Mouse (Mus musculus): ENCODE data around the gene Dkk3. TPM values are rescaled to one million over a fixed set of nuclear protein-coding genes. Genes with fewer than 3 reads are reported as not detected.
A peak's percentile ranks its signal among the peaks of the same experiment; 100 is the strongest.

The Dkk3 gene
- polyA plus RNA-seq, 1 experiment from 2014 or later: 43.9 TPM

DNA sequence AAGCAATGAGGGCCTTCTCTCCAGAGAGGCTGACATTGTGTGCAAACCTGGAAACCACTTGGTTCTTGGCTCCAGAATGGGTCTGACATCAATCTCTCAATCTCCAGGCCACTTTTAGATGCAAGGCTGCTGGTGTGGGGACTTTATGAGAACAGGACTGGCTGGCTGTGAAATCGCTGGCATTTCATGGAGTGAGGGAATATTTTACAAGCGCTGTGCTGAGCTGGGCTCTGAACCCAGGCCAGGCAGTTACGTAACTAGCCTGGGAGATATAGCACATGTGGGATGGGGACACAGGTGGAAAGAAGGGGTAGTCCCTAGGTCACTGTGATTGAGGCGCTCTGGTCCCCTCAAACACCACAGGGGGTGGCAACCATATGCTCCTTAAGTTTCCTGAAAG lies 33.4 kb upstream of the Dkk3 start:
- Histone ChIP-seq H3K4me1 (peaks cover 7% of the 10 kb centered on the region; the same call in 1 of the 2 replicates), H3K27me3 (no peaks in the 10 kb centered on the region), H3K4me3 (no peak overlapping the region), H3K27ac (no peak overlapping the region), H3K9ac (no peak overlapping the region), H3K36me3 (no peaks in the 10 kb centered on the region), H3K4me2 (no peak overlapping the region), H3K9me3 (no peaks in the 10 kb centered on the region)
- ATAC-seq (ENCODE audit: insufficient number of reproducible peaks, insufficient read depth, low FRiP score, low TSS enrichment, low read depth): no peak
- 79% methylated on average over 4 of the region's 4 CpGs for WGBS

DNA sequence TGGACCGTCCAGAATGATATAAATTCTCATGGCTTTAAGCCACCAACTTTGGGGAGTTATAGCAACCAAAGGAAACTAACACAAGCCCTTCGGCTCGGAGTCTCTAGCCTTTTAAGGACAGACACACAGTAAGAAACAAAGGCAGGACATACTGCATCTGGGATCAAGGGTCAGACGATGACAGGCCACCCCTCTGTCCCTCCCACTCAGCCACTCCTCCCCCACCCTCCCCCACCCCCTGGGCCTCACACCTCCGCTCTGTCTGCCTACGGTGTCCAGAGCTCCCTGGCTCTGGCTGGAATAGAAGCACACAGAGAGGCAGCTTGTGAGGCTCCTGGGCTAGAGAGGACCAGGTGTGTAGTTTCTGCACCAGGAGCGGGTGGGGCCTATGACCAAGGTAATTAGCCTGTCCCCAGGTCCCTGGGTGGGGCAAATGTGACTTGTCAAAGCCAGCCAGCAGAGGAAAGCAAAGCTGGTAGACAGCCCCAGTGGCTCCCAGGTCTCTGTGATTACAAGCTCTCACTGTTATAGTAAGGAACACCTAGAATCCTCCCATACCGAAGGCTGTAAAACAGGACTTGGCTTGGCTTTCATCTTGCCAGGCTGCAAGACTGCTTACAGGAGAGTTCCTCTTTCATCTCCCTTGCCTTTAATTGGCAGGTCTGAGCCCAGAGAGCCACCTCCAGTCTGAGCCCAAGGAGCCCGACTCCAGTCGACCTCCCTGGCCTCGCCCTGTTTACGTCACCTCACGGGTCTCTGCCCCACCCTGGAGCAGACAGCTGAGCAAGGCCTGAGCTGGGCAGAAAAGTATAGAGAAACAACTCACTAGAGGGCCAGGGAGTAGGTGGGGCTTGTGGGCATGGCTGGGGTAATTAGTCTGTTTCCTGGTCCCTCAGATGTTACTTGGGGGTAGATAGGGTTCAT lies 28.9 kb upstream of the Dkk3 start:
- no peak overlapping the region for H3K9ac ChIP-seq
- H3K36me3 ChIP-seq: no peaks in the 10 kb centered on the region
- H3K9me3 ChIP-seq: no peaks in the 10 kb centered on the region
- no peak for ATAC-seq (ENCODE audit: insufficient number of reproducible peaks, insufficient read depth, low FRiP score, low TSS enrichment, low read depth)
- WGBS: 64% methylated on average over 13 of the region's 13 CpGs
- no peak overlapping the region for H3K4me3 ChIP-seq
- H3K27me3 ChIP-seq: no peaks in the 10 kb centered on the region
- peaks cover 15% of the 10 kb centered on the region; the same call in 1 of the 2 replicates for H3K4me1 ChIP-seq
- no peak overlapping the region for H3K27ac ChIP-seq
- no peak overlapping the region for H3K4me2 ChIP-seq

DNA sequence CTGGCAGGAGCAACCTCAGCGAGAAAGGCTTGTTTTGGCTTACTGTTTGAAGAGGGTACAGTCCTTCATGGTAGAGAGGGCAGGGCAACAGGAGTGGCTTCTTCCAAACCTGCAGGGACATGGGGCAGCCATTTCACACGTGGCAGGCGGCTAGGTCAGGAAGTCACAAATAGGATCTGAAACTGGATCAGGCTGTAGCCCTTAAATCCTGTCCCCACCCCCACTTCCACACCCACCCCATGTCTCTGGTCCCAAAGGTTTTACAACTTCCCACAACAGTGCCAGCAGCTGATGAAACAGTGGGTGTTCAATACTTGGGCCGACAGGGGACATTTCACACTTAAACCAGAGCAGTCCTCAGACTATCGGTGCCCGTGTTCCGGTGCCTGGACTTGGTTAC lies 28.0 kb upstream of the Dkk3 start:
- Histone ChIP-seq H3K9ac (no peak overlapping the region), H3K36me3 (no peaks in the 10 kb centered on the region), H3K4me2 (no peak overlapping the region), H3K4me1 (peaks cover 15% of the 10 kb centered on the region; the same call in 1 of the 2 replicates), H3K4me3 (no peak overlapping the region), H3K27ac (no peak overlapping the region), H3K27me3 (no peaks in the 10 kb centered on the region), H3K9me3 (no peaks in the 10 kb centered on the region)
- ATAC-seq (ENCODE audit: insufficient number of reproducible peaks, insufficient read depth, low FRiP score, low TSS enrichment, low read depth): no peak
- 81% methylated on average over 7 of the region's 7 CpGs for WGBS

DNA sequence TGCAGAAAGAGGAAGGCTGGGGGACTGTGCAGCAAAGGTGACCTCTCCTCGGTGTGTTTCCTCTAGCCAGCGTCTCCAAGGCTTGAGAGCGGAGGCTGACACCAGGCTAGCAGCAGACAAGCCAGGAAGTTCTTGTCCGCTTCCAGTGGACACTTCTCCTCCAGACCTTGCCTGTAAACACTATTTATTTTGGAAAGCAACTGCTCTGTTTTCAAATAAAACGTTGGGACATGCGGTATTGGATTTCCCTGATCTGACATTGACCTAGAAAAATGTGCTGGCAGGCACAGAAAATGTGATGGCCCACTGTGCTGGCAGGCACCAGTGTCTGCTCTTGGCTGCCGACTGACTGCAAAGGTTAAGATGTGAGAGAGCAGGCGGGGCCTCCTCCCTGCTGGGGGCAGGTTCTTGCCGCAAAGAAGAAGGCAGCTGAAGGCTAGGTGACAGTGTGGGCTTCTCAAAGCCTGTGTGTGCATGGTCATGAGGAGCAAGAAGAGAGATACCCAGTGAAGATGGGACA lies 26.4 kb upstream of the Dkk3 start:
- Histone ChIP-seq H3K9me3 (no peaks in the 10 kb centered on the region), H3K27me3 (no peaks in the 10 kb centered on the region), H3K36me3 (no peaks in the 10 kb centered on the region), H3K27ac (no peak overlapping the region), H3K4me3 (no peak overlapping the region), H3K4me1 (peaks cover 19% of the 10 kb centered on the region), H3K9ac (no peak overlapping the region), H3K4me2 (no peak overlapping the region)
- 63% methylated on average over 9 of the region's 9 CpGs for WGBS
- no peak for ATAC-seq (ENCODE audit: insufficient number of reproducible peaks, insufficient read depth, low FRiP score, low TSS enrichment, low read depth)

DNA sequence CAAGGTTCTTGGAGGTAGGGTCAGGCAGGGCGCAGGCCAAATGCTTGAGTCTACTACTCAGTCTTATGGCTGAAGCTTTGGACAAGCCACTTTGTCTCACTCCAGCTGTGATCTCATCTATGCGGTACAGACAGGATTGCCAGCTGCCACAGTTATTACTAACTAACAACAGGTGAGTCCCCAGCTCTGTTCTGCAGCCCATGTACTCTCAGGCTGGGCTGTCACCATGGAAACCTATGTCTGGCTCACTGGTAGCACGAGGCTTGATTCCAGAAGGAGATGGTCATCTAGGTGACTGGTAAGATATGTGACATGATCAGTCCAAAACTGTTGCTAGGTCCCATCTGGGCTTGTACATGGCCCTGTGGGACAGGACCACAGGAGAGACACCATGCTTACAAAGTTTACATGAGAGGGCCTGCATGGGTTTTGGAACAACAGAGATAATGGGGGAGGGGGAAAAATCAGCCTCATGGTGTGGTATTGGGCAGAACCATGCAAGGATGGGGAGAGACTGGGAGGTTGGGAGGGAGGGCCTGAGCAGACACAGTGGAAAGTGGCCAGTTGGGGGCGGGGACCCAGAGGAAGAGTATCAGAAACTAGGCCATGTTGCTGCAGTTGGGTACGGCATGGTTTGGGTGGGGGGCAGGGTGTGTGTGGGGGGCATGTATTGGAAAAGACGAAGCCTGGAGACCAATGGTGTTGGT lies 25.8 kb upstream of the Dkk3 start:
- 71% methylated on average over 6 of the region's 6 CpGs for WGBS
- H3K4me1 ChIP-seq: peaks cover 25% of the 10 kb centered on the region
- H3K4me3 ChIP-seq: no peak overlapping the region
- no peak overlapping the region for H3K4me2 ChIP-seq
- no peaks in the 10 kb centered on the region for H3K36me3 ChIP-seq
- H3K9ac ChIP-seq: no peak overlapping the region
- H3K9me3 ChIP-seq: no peaks in the 10 kb centered on the region
- H3K27ac ChIP-seq: no peak overlapping the region
- no peaks in the 10 kb centered on the region for H3K27me3 ChIP-seq
- no peak for ATAC-seq (ENCODE audit: insufficient number of reproducible peaks, insufficient read depth, low FRiP score, low TSS enrichment, low read depth)

DNA sequence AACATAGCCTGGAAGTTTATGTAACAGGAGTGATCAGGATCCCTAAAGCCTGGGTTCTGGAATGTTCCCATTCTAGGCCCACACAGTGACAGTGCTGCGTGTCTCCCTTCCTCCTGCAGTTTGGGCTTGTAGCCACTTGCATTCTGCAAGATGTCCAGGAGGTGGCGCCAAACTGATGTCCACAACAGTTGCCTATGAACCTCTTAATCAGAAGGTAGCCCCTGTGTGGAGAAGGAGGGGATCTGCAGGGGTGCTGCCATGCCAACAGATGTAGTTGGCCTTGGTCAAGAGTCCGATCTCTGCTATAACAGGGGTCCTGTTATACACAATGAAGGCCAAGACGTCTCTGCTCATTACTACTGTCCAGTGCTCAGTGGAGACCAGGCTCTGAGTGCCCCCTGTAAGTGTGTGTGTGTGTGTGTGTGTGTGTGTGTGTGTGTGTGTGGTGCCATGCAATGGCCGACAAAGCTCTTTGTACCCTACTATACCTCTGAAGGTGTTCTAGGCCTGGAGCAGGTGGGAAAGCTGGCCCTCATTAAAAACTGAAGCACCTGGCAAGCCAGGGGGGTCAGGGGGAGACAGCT lies 24.5 kb upstream of the Dkk3 start:
- no peak for ATAC-seq (ENCODE audit: insufficient number of reproducible peaks, insufficient read depth, low FRiP score, low TSS enrichment, low read depth)
- H3K9ac ChIP-seq: no peak overlapping the region
- H3K9me3 ChIP-seq: no peaks in the 10 kb centered on the region
- H3K4me1 ChIP-seq: peaks cover 24% of the 10 kb centered on the region
- no peaks in the 10 kb centered on the region for H3K27me3 ChIP-seq
- H3K27ac ChIP-seq: no peak overlapping the region
- H3K4me3 ChIP-seq: no peak overlapping the region
- no peak overlapping the region for H3K4me2 ChIP-seq
- 44% methylated on average over 5 of the region's 5 CpGs for WGBS
- H3K36me3 ChIP-seq: no peaks in the 10 kb centered on the region

DNA sequence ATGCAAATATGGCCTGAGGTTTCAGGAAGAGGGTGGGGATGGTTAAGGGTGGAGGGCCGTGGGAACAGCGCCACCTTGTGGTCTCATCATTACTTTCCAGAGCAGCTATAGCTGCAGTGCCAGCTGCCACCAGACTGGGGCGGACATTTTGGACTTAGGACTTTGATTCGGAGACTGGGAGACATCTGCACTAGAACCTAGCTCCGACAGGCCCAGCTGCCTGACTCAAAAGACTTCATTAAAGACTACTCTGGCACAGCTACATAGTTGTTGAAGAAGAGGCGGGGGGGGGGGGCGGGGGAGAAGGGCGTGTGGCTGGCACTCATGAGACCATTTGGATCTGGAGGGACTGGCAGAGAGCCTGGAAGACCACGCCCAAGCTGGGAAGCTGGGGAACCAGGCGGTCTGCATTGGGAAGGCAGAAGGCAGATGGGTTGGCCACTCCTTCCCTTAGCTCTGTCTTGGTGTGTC lies 21.4 kb upstream of the Dkk3 start:
- Histone ChIP-seq H3K27ac (0 out of 2 replicates have a peak overlapping the region, but pooled peaks have one; percentile 57), H3K9ac (no peak overlapping the region), H3K36me3 (no peaks in the 10 kb centered on the region), H3K9me3 (no peaks in the 10 kb centered on the region), H3K4me3 (no peak overlapping the region), H3K4me2 (peak overlapping the region; percentile 43), H3K27me3 (no peaks in the 10 kb centered on the region), H3K4me1 (peaks cover 17% of the 10 kb centered on the region)
- 12% methylated on average over 8 of the region's 10 CpGs for WGBS
- peak; percentile 75 for ATAC-seq (ENCODE audit: insufficient number of reproducible peaks, insufficient read depth, low FRiP score, low TSS enrichment, low read depth)

DNA sequence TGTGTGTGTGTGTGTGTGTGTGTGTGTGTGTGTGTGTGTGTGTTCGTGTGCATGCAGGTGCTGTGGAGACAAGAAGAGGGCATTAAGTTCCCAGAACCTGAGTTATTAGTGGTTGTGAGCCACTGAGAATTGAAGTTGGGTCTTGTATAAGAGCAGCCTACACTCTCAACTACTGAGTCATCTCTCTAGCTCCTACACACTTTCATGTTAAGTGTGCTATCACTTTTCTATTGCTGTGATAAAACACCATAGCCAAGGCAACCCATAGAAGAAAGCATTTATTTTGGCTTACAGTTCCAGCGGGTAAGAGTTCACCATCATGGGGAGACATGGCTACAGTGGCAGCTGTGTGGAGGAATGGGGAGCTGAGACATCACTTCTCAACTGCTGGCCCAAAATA lies 17.8 kb upstream of the Dkk3 start:
- H3K27me3 ChIP-seq: no peaks in the 10 kb centered on the region
- H3K4me2 ChIP-seq: no peak overlapping the region
- 85% methylated on average over 2 of the region's 2 CpGs for WGBS
- no peak for ATAC-seq (ENCODE audit: insufficient number of reproducible peaks, insufficient read depth, low FRiP score, low TSS enrichment, low read depth)
- H3K4me1 ChIP-seq: peaks cover 11% of the 10 kb centered on the region
- H3K9me3 ChIP-seq: no peaks in the 10 kb centered on the region
- no peaks in the 10 kb centered on the region for H3K36me3 ChIP-seq
- H3K4me3 ChIP-seq: no peak overlapping the region
- H3K27ac ChIP-seq: no peak overlapping the region
- no peak overlapping the region for H3K9ac ChIP-seq

DNA sequence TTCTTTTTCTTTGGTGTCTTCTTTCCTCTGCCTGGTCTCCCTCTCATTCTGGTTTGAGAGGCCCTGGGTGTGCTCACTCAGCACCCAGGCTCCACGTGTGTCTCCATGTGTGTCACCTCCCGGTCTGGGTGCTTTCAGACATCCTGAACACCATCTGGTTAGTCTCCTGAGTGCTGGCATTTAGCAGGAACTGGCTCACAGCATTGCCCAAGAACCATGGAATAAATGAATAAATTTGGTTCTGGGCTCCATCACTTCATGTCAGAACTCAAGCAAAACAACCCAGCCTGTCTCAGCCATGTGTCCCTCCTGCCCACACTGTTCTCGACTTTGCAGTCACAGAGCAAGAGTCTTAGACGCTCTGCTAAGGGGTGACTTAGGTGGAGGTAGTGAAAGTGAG lies 13.8 kb upstream of the Dkk3 start:
- H3K4me1 ChIP-seq: 0 out of 2 replicates have a peak, but pooled peaks cover 3% of the 10 kb centered on the region
- WGBS: 71% methylated on average over 4 of the region's 4 CpGs
- no peak overlapping the region for H3K27ac ChIP-seq
- no peaks in the 10 kb centered on the region for H3K36me3 ChIP-seq
- no peak overlapping the region for H3K9ac ChIP-seq
- ATAC-seq (ENCODE audit: insufficient number of reproducible peaks, insufficient read depth, low FRiP score, low TSS enrichment, low read depth): no peak
- H3K4me2 ChIP-seq: no peak overlapping the region
- no peaks in the 10 kb centered on the region for H3K27me3 ChIP-seq
- no peak overlapping the region for H3K4me3 ChIP-seq
- no peaks in the 10 kb centered on the region for H3K9me3 ChIP-seq

DNA sequence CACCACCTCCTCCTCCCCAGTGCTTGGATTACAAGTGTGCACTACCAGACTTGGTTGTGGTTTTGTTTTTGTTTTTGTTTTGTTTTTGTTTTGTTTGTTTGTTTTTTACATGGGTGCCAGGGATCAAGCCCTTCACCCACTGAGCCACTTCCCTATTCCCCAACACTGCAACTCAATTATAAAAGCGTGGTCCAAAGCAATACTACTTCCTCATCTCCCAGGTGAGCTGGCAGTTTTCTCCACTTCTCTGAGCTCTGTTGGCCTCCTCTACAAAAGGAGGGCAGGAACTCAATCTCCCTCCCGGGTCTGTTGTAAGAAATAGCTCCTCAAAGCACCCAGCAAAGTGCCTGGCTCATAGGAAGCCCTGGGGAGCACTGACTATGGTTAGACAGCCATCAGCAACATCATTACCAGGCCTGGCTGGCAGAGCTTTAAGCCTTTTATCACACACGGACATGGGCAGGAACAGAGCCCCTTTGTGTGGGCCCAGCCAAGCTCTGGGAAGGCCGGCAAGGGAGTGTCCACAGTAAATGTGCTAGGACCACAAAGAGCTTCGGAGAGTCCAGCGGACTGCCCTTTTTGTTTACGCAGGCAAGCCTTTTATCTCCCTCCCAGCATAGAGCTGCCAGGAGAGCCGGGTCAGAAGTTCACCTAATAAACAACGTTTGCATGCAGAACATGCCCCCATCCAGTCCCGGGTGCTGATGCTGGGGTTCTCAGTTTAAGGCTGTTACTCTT lies 11.3 kb upstream of the Dkk3 start:
- no peak overlapping the region for H3K27ac ChIP-seq
- no peak for ATAC-seq (ENCODE audit: insufficient number of reproducible peaks, insufficient read depth, low FRiP score, low TSS enrichment, low read depth)
- H3K4me3 ChIP-seq: no peak overlapping the region
- H3K4me1 ChIP-seq: 0 out of 2 replicates have a peak, but pooled peaks cover 3% of the 10 kb centered on the region
- no peak overlapping the region for H3K4me2 ChIP-seq
- no peaks in the 10 kb centered on the region for H3K36me3 ChIP-seq
- no peaks in the 10 kb centered on the region for H3K27me3 ChIP-seq
- no peak overlapping the region for H3K9ac ChIP-seq
- H3K9me3 ChIP-seq: no peaks in the 10 kb centered on the region
- 31% methylated on average over 10 of the region's 10 CpGs for WGBS

DNA sequence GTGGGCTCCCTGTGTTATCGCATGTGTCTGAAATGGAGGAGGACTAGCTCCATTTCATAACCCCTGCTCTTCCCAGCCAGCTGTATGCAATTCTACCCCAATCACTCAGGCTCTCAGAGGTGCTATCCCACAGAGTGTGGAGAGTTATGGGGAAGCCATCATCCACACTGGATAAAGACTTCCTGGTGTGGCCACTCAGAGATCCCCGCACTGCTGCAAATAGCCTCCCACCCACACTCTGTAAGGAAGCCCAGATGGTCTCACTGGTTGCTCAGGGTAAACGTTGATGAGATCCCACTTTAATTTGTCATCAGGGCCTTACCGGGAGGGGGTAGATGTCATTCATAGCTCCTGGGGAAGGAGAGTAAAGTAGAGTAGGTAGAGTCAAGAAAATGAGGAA lies 6.7 kb upstream of the Dkk3 start:
- no peaks in the 10 kb centered on the region for H3K9me3 ChIP-seq
- 0 out of 2 replicates have a peak, but pooled peaks cover 3% of the 10 kb centered on the region for H3K4me1 ChIP-seq
- no peak overlapping the region for H3K4me3 ChIP-seq
- no peak overlapping the region for H3K4me2 ChIP-seq
- H3K27me3 ChIP-seq: no peaks in the 10 kb centered on the region
- no peak for ATAC-seq (ENCODE audit: insufficient number of reproducible peaks, insufficient read depth, low FRiP score, low TSS enrichment, low read depth)
- no peaks in the 10 kb centered on the region for H3K36me3 ChIP-seq
- no peak overlapping the region for H3K9ac ChIP-seq
- 72% methylated on average over 4 of the region's 4 CpGs for WGBS
- no peak overlapping the region for H3K27ac ChIP-seq

All from embryonic facial prominence, embryonic 13.5 days (tissue).